Mouse (Mus musculus) E14TG2a.4 (cell line): ENCODE results near the gene Rab14.

ENCODE experiments used
- CTCF ChIP-seq: conservative IDR thresholded peaks from 2 replicates; pipeline ENCODE4 v1.5.1; 2014; ENCODE audit warnings: low read length
- NANOG ChIP-seq: IDR thresholded peaks from 2 replicates; pipeline ENCODE4 v1.6.1; 2014; ENCODE audit warnings: borderline replicate concordance, low read length, mixed read lengths

DNA sequence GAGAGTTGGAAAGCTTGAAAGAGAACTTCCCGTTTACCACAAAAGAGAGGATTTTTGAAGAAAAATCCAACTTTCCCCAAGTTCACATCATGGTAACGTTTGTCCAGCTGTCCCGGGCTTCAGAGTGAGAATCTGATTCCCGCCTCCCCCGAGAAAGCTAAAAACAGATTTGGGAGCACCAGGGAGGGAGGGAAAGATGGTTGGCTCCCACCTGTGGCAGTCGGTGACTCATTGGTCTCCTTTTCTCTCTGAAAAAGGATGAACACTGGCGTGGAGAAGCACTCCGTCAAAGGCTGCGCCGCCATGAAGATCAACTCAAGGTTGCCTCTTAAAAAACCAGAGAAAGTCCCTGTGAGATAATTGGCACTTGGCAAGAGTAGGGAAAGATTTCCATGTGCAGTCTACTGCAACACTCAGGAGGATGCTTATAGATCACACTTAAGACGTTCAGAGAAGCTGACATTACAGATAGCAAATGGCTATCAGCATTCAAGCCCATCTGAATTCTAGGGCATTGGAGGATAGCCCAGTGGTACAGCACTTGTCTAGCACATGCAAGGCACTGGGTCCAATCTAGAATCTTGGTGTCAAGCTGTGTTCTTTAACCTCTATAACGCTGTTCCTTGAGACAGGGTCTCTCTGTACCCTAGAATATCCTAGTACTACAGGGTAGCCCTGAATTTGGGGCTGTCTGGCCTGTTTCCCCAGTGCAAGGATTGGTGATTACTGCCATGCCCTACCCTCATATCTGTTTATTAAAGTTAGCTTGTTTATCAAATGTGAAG lies 25.4 kb downstream of the Rab14 start:
- no peak for TF ChIP-seq CTCF
- TF ChIP-seq NANOG = no peak
